Mouse (Mus musculus): Measurements from ENCODE around the gene Sgms1. TPM values are rescaled to one million over a fixed set of nuclear protein-coding genes. Genes with fewer than 3 reads are reported as not detected.
A peak's percentile ranks its signal among the peaks of the same experiment; 100 is the strongest.

Gene Sgms1
- total and polyA plus RNA-seq, 3 experiments, result 27.0 to 62.1 (median 60.5) TPM

GRCm38 (mm10) chr19:32238722-32239458 is 150.6 kb downstream of the Sgms1 start:
- WGBS, result 71% methylated on average over 11 of the region's 11 CpGs
- no peaks in the 10 kb centered on the region for H3K27me3 ChIP-seq (ENCODE audit: control insufficient read depth, insufficient read depth, low read length)
- H3K36me3 ChIP-seq (ENCODE audit: control insufficient read depth, insufficient read depth, low read length), result no peaks in the 10 kb centered on the region
- no peak for TF ChIP-seq POLR2A (IDR thresholded peaks at IDR 0.05; ENCODE audit: insufficient read depth, low read depth, low read length)
- TF ChIP-seq CTCF (IDR thresholded peaks at IDR 0.05), result no peak
- TF ChIP-seq EP300 (IDR thresholded peaks at IDR 0.05; ENCODE audit: insufficient read depth, low read depth, low read length), result no peak
- H3K4me1 ChIP-seq (ENCODE audit: control insufficient read depth, insufficient read depth, low read length), result peaks cover 7% of the 10 kb centered on the region
- no peak overlapping the region for H3K9ac ChIP-seq (ENCODE audit: low read depth, low read length)
- intact Hi-C loops (cut with DNase I), result no loop called here
- no peak overlapping the region for H3K4me3 ChIP-seq
- DNase-seq, result no peak
- H3K27ac ChIP-seq, result no peak overlapping the region
- H3K79me2 ChIP-seq (replicated peaks; ENCODE audit: control insufficient read depth, insufficient read depth, low read length), result no peaks in the 10 kb centered on the region; the same call in 1 of the 2 replicates

GRCm38 (mm10) chr19:32237685-32238084 is 151.8 kb downstream of the Sgms1 start:
- Histone ChIP-seq H3K9ac (ENCODE audit: low read depth, low read length) (no peak overlapping the region), H3K27ac (no peak overlapping the region), H3K4me1 (ENCODE audit: control insufficient read depth, insufficient read depth, low read length) (peaks cover 7% of the 10 kb centered on the region), H3K36me3 (ENCODE audit: control insufficient read depth, insufficient read depth, low read length) (no peaks in the 10 kb centered on the region), H3K4me3 (no peak overlapping the region), H3K79me2 (replicated peaks; ENCODE audit: control insufficient read depth, insufficient read depth, low read length) (no peaks in the 10 kb centered on the region; the same call in 1 of the 2 replicates), H3K27me3 (ENCODE audit: control insufficient read depth, insufficient read depth, low read length) (no peaks in the 10 kb centered on the region)
- DNase-seq, result no peak
- 80% methylated on average over 5 of the region's 5 CpGs for WGBS
- TF ChIP-seq CTCF (IDR thresholded peaks at IDR 0.05) (no peak), EP300 (IDR thresholded peaks at IDR 0.05; ENCODE audit: insufficient read depth, low read depth, low read length) (no peak), POLR2A (IDR thresholded peaks at IDR 0.05; ENCODE audit: insufficient read depth, low read depth, low read length) (no peak)
- intact Hi-C loops (cut with DNase I), result no loop called here

DNA sequence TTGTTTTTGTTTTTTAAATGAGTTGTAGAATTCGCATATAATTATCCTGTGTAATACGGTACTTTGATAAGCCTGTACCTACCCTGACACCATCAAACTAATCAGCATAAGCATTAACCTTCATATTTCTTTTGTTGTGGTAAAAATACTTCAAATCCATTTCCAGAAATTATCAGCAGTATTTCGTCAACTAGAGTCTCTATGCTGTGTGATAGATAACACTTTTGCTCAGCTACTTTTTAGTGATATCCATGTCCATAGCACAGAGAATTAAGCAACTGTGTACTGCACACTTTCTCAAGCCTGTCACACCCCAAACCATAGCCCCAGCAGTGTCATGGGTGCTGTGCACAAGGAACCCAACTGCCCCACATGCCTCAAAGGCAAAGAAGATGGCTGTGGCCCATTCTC is 152.3 kb downstream of the Sgms1 start:
- TF ChIP-seq POLR2A (IDR thresholded peaks at IDR 0.05; ENCODE audit: insufficient read depth, low read depth, low read length) (no peak), EP300 (IDR thresholded peaks at IDR 0.05; ENCODE audit: insufficient read depth, low read depth, low read length) (no peak), CTCF (IDR thresholded peaks at IDR 0.05) (no peak)
- H3K9ac ChIP-seq (ENCODE audit: low read depth, low read length), result no peak overlapping the region
- intact Hi-C loops (cut with DNase I), result no loop called here
- no peak overlapping the region for H3K4me3 ChIP-seq
- H3K36me3 ChIP-seq (ENCODE audit: control insufficient read depth, insufficient read depth, low read length), result no peaks in the 10 kb centered on the region
- H3K79me2 ChIP-seq (replicated peaks; ENCODE audit: control insufficient read depth, insufficient read depth, low read length), result no peaks in the 10 kb centered on the region; the same call in 1 of the 2 replicates
- no peak overlapping the region for H3K27ac ChIP-seq
- H3K4me1 ChIP-seq (ENCODE audit: control insufficient read depth, insufficient read depth, low read length), result peaks cover 5% of the 10 kb centered on the region
- DNase-seq, result no peak
- H3K27me3 ChIP-seq (ENCODE audit: control insufficient read depth, insufficient read depth, low read length), result no peaks in the 10 kb centered on the region
- WGBS, result 88% methylated on average over 3 of the region's 3 CpGs

DNA sequence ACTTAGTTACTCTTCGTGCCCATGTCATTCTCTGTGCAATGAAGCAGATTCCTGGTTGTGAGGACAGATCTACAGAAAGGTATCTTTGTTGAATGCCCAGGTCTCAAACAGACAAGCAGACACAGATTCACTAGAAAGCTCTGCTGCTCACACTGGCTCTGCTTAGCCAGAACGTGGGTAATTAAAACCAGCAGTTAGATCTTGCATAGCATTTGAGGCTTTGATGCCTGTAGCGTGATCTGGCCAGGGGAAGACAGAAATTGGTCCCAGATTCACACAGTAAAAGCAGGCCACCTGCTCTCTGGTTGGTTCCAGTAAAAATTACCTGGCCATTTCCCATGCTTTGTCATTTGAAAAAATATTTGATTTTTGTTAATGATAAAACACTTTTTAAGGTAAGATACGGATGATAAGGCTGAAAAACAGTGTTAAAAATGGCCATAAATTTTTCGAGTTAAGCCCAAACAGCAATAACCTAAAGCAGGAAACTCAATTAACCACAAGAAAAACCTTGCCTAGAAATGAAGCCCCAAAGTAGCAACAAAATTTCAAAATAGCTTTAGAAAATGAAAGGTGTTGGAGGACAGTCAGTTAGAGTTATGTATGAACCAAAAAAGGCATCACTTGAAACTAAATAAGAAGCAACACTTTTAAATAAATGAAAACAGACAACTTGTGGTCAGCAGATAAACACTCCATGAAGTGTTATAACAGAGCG is 154.6 kb downstream of the Sgms1 start:
- DNase-seq, result peak in 1 of 2 experiments; percentile 9
- intact Hi-C loops (cut with DNase I), result no loop called here
- TF ChIP-seq POLR2A (IDR thresholded peaks at IDR 0.05; ENCODE audit: insufficient read depth, low read depth, low read length), result no peak
- TF ChIP-seq EP300 (IDR thresholded peaks at IDR 0.05; ENCODE audit: insufficient read depth, low read depth, low read length), result no peak
- no peak for TF ChIP-seq CTCF (IDR thresholded peaks at IDR 0.05)
- H3K9ac ChIP-seq (ENCODE audit: low read depth, low read length), result no peak overlapping the region
- no peak overlapping the region for H3K27ac ChIP-seq
- H3K4me1 ChIP-seq (ENCODE audit: control insufficient read depth, insufficient read depth, low read length), result peaks cover 4% of the 10 kb centered on the region
- H3K4me3 ChIP-seq, result no peak overlapping the region
- WGBS, result 89% methylated on average over 6 of the region's 6 CpGs
- no peaks in the 10 kb centered on the region for H3K27me3 ChIP-seq (ENCODE audit: control insufficient read depth, insufficient read depth, low read length)
- no peaks in the 10 kb centered on the region; the same call in 1 of the 2 replicates for H3K79me2 ChIP-seq (replicated peaks; ENCODE audit: control insufficient read depth, insufficient read depth, low read length)
- no peaks in the 10 kb centered on the region for H3K36me3 ChIP-seq (ENCODE audit: control insufficient read depth, insufficient read depth, low read length)

GRCm38 (mm10) chr19:32231292-32231691 is 158.2 kb downstream of the Sgms1 start:
- Histone ChIP-seq H3K27ac (no peak overlapping the region), H3K4me1 (ENCODE audit: control insufficient read depth, insufficient read depth, low read length) (peaks cover 2% of the 10 kb centered on the region), H3K27me3 (ENCODE audit: control insufficient read depth, insufficient read depth, low read length) (no peaks in the 10 kb centered on the region), H3K36me3 (ENCODE audit: control insufficient read depth, insufficient read depth, low read length) (no peaks in the 10 kb centered on the region), H3K79me2 (replicated peaks; ENCODE audit: control insufficient read depth, insufficient read depth, low read length) (no peaks in the 10 kb centered on the region), H3K4me3 (no peak overlapping the region), H3K9ac (ENCODE audit: low read depth, low read length) (no peak overlapping the region)
- peak in 1 of 2 experiments; percentile 11 for DNase-seq
- intact Hi-C loops (cut with DNase I), result no loop called here
- TF ChIP-seq EP300 (IDR thresholded peaks at IDR 0.05; ENCODE audit: insufficient read depth, low read depth, low read length) (no peak), POLR2A (IDR thresholded peaks at IDR 0.05; ENCODE audit: insufficient read depth, low read depth, low read length) (no peak), CTCF (IDR thresholded peaks at IDR 0.05) (no peak)
- WGBS, result 86% methylated on average over 10 of the region's 10 CpGs

DNA sequence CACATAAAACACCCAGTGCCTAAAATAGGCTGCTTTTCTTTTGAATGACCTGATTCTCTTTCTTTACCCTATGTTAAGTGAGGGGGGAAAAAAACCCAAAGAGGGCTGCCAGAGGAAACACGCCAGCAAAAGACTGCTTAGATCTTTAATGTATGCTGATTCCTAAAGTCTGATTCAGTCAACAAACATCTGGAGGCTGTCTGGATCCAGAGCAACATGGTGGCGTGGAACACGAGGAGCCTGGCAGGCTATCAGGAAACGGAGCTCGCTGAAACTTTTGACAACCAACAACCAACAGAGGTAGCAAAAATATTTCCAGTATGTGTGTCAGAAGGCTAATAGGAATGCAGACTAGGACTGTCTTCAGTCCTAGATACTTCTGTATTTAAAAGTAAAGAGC is 158.7 kb downstream of the Sgms1 start:
- Histone ChIP-seq H3K27me3 (ENCODE audit: control insufficient read depth, insufficient read depth, low read length) (no peaks in the 10 kb centered on the region), H3K4me3 (no peak overlapping the region), H3K36me3 (ENCODE audit: control insufficient read depth, insufficient read depth, low read length) (no peaks in the 10 kb centered on the region), H3K9ac (ENCODE audit: low read depth, low read length) (no peak overlapping the region), H3K27ac (no peak overlapping the region), H3K79me2 (replicated peaks; ENCODE audit: control insufficient read depth, insufficient read depth, low read length) (no peaks in the 10 kb centered on the region), H3K4me1 (ENCODE audit: control insufficient read depth, insufficient read depth, low read length) (peaks cover 2% of the 10 kb centered on the region)
- DNase-seq, result peak in 1 of 2 experiments; percentile 15
- no peak for TF ChIP-seq CTCF (IDR thresholded peaks at IDR 0.05)
- no peak for TF ChIP-seq POLR2A (IDR thresholded peaks at IDR 0.05; ENCODE audit: insufficient read depth, low read depth, low read length)
- no peak for TF ChIP-seq EP300 (IDR thresholded peaks at IDR 0.05; ENCODE audit: insufficient read depth, low read depth, low read length)
- 48% methylated on average over 5 of the region's 5 CpGs for WGBS
- intact Hi-C loops (cut with DNase I), result no loop called here

Measured in heart, adult 2 months (tissue).